Mouse (Mus musculus) lung, postnatal 0 days (tissue): ENCODE data around the gene Cep250. TPM values are rescaled to one million over a fixed set of nuclear protein-coding genes. Genes with fewer than 3 reads are reported as not detected.

Experiments used
- ATAC-seq: fragments of 200-750 bp; cut with Nextera tagmentation; 2 replicates; pipeline ENCODE4 v1.8.0; 2017; ENCODE audit warnings: moderate library complexity
- DNase-seq: peaks from one replicate; pipeline ENCODE4 v3.0.0-alpha.2; 2016; ENCODE audit warnings: low spot score
- H3K27ac ChIP-seq: fragments of 300-500 bp; sonication (generic); 2 replicates; pipeline ENCODE4 v1.5.1; 2014; ENCODE audit warnings: antibody characterized with exemption, mild to moderate bottlenecking, low read length, mixed read lengths
- H3K27me3 ChIP-seq: fragments of 300-500 bp; sonication (generic); replicated peaks from 2 replicates; pipeline ENCODE4 v1.6.1; 2014; ENCODE audit warnings: low read length, mixed read lengths; ENCODE audit not compliant: insufficient read depth
- H3K36me3 ChIP-seq: fragments of 300-500 bp; sonication (generic); 2 replicates; pipeline ENCODE4 v1.6.1; 2014; ENCODE audit warnings: low read length, mixed read lengths; ENCODE audit not compliant: insufficient read depth
- H3K4me1 ChIP-seq: fragments of 300-500 bp; sonication (generic); 2 replicates; pipeline ENCODE4 v1.6.1; 2014; ENCODE audit warnings: antibody characterized with exemption, low read depth, low read length, mixed read lengths; ENCODE audit not compliant: insufficient read depth
- H3K4me2 ChIP-seq: fragments of 300-500 bp; sonication (generic); replicated peaks from 2 replicates; pipeline ENCODE4 v1.6.1; 2014; ENCODE audit warnings: low read depth, mild to moderate bottlenecking, low read length, moderate library complexity, mixed read lengths
- H3K4me3 ChIP-seq: fragments of 300-500 bp; sonication (generic); 2 replicates; pipeline ENCODE4 v1.5.1; 2014; ENCODE audit warnings: low read depth, low read length
- H3K9ac ChIP-seq: fragments of 300-500 bp; sonication (generic); replicated peaks from 2 replicates; pipeline ENCODE4 v1.6.1; 2014; ENCODE audit warnings: low read depth, mild to moderate bottlenecking
- H3K9me3 ChIP-seq: fragments of 300-500 bp; sonication (generic); 2 replicates; pipeline ENCODE4 v1.6.1; 2016; ENCODE audit warnings: low read length, mixed read lengths
- CTCF ChIP-seq: IDR thresholded peaks from 2 replicates; pipeline ENCODE4 v1.5.1; 2016; ENCODE audit warnings: antibody characterized with exemption, mild to moderate bottlenecking
- EP300 ChIP-seq: IDR thresholded peaks from 2 replicates; pipeline ENCODE4 v1.6.1; 2016; ENCODE audit warnings: antibody characterized with exemption, mild to moderate bottlenecking, control low read depth
- WGBS: fragments of 180-500 bp; shearing (Covaris S2); extraction: QIAGEN DNeasy Blood & Tissue Kit; methylation state at CpG from one replicate; pipeline ENCODE4 v1.1.7; 2014; 5-methylcytosine and 5-hydroxymethylcytosine counted together
- polyA plus RNA-seq: library from polyadenylated mRNA; unstranded; fragments of >200 nt; fragmentation: Nextera tagmentation; extraction: Ambion mirVana; gene quantifications from 2 replicates; pipeline ENCODE4 v1.2.1, GENCODE M21; 2015

Gene Cep250
- polyA plus RNA-seq, 1 experiment from 2014 or later, result 6.6 TPM

- TF ChIP-seq EP300 (no peak), CTCF (no peak)
- H3K36me3 ChIP-seq, result no peaks in the 10 kb centered on the region
- H3K4me1 ChIP-seq, result 0 out of 2 replicates have a peak, but pooled peaks cover 3% of the 10 kb centered on the region
- WGBS, result 37% methylated on average over 6 of the region's 6 CpGs
- no peak overlapping the region for H3K4me2 ChIP-seq
- no peak overlapping the region for H3K9ac ChIP-seq
- DNase-seq, result no peak
- no peak for ATAC-seq
- no peak overlapping the region for H3K4me3 ChIP-seq
- H3K27me3 ChIP-seq, result no peaks in the 10 kb centered on the region
- no peaks in the 10 kb centered on the region for H3K9me3 ChIP-seq
- no peak overlapping the region for H3K27ac ChIP-seq
These were observed 6.9 kb upstream of the Cep250 start for GRCm38 (mm10) chr2:155949362-155949761.

DNA sequence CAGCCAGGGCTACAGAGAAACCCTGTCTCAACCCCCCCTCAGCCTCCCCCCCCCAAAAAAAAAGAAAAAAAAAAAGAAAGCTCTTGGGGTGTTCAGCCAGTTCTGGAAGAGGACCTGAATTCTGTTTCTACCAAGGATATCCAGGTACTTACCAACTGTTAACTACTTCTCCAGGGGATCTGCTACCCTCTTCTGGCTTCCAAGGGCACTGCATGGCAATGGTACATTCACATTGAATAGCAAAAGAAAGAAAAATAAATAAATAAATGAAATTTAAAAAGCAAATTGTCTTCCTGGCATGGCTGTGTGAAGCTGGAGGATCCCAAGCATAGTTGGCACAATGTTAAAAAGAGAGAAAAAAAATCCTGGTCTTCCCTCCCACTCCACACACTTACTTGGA is 4.3 kb upstream of the Cep250 start:
- no peak overlapping the region for H3K4me2 ChIP-seq
- ATAC-seq (no peak), DNase-seq (peak; percentile 83)
- TF ChIP-seq CTCF, result peak; percentile 78
- no peak for TF ChIP-seq EP300
- no peak overlapping the region for H3K9ac ChIP-seq
- no peaks in the 10 kb centered on the region for H3K27me3 ChIP-seq
- H3K4me3 ChIP-seq, result no peak overlapping the region
- H3K9me3 ChIP-seq, result no peaks in the 10 kb centered on the region
- H3K4me1 ChIP-seq, result no peaks in the 10 kb centered on the region
- no peak overlapping the region for H3K27ac ChIP-seq
- H3K36me3 ChIP-seq, result no peaks in the 10 kb centered on the region

DNA sequence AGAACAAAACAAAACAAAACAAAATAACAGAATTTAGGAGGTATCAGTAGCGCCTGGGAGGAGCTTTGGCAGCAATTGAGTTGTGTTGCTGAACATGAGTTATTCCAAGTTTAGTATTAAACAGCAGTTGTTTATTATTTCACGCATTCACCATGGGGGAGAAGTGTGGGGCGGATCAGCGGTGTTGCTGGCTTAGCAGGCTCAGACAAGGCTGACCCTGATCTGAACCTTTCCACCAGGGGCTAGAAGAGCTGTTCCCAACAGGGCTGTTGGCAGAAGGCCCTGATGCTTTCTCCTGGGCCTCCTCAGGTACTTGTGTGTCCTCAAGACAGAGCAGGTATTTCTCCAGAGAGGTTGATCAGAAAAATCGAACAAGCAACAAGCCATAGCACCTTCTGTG is 3.7 kb downstream of the Cep250 start:
- peaks cover 5% of the 10 kb centered on the region for H3K36me3 ChIP-seq
- H3K27ac ChIP-seq, result no peak overlapping the region
- 77% methylated on average over 5 of the region's 5 CpGs for WGBS
- no peak for DNase-seq
- H3K4me2 ChIP-seq, result no peak overlapping the region
- no peak overlapping the region for H3K9ac ChIP-seq
- H3K27me3 ChIP-seq, result no peaks in the 10 kb centered on the region
- no peak overlapping the region for H3K4me3 ChIP-seq
- TF ChIP-seq CTCF (no peak), EP300 (no peak)
- H3K9me3 ChIP-seq, result no peaks in the 10 kb centered on the region
- no peaks in the 10 kb centered on the region for H3K4me1 ChIP-seq
- no peak for ATAC-seq

DNA sequence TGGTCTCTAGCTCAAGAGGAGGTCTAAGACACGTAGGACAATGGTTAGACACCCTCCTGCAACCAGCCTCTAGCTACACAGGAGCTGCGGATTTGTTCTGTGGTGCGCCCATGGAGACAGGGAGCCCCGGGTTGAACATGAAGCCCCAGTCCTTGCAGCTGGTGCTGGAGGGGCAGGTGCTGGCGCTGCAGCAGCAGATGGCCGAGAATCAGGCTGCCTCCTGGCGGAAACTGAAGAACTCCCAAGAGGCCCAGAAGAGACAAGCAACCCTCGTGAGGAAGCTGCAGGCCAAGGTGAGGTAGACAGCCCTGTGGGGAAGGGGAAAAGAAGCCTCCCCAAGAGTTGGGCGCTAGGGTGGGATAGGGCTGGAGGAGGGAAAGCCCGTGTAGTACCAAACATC is 5.6 kb downstream of the Cep250 start:
- Histone ChIP-seq H3K9me3 (no peaks in the 10 kb centered on the region), H3K4me2 (no peak overlapping the region), H3K36me3 (peaks cover 18% of the 10 kb centered on the region), H3K9ac (no peak overlapping the region), H3K4me3 (no peak overlapping the region), H3K27ac (no peak overlapping the region), H3K27me3 (no peaks in the 10 kb centered on the region), H3K4me1 (no peaks in the 10 kb centered on the region)
- DNase-seq, result no peak
- ATAC-seq, result no peak
- WGBS, result 87% methylated on average over 10 of the region's 10 CpGs
- no peak for TF ChIP-seq EP300
- TF ChIP-seq CTCF, result no peak

- no peaks in the 10 kb centered on the region for H3K27me3 ChIP-seq
- no peaks in the 10 kb centered on the region for H3K9me3 ChIP-seq
- H3K9ac ChIP-seq, result no peak overlapping the region
- no peaks in the 10 kb centered on the region for H3K4me1 ChIP-seq
- TF ChIP-seq CTCF (peak; percentile 66), EP300 (no peak)
- ATAC-seq, result no peak
- H3K4me3 ChIP-seq, result no peak overlapping the region
- H3K27ac ChIP-seq, result no peak overlapping the region
- WGBS, result 50% methylated on average over 1 of the region's 1 CpGs
- peak; percentile 33 for DNase-seq
- H3K4me2 ChIP-seq, result no peak overlapping the region
- peaks cover 21% of the 10 kb centered on the region for H3K36me3 ChIP-seq
These were observed 6.7 kb downstream of the Cep250 start for GRCm38 (mm10) chr2:155962991-155963390.

DNA sequence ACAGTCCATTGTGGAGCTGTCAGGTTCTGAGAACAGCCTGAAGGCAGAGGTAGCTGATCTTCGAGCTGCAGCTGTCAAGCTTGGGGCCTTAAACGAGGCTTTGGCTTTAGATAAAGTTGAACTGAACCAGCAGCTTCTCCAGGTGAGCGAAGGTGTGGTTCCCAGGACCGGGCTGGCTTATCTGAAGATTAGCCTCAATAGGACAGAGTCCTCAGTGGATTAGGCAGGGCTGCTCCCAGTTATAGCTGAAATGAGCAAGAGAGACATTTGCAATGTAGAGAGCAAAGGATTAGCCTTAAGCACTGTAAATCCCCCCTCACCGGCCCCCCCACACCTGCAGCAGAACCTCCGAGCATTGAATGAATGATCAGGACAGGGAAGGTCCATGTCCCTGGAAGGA is 17.1 kb downstream of the Cep250 start:
- Histone ChIP-seq H3K4me2 (no peak overlapping the region), H3K4me1 (no peaks in the 10 kb centered on the region), H3K4me3 (no peak overlapping the region), H3K27me3 (no peaks in the 10 kb centered on the region), H3K9me3 (no peaks in the 10 kb centered on the region), H3K36me3 (peaks cover 42% of the 10 kb centered on the region), H3K27ac (no peak overlapping the region), H3K9ac (no peak overlapping the region)
- TF ChIP-seq EP300 (no peak), CTCF (no peak)
- ATAC-seq (no peak), DNase-seq (no peak)
- 83% methylated on average over 6 of the region's 6 CpGs for WGBS

- DNase-seq (no peak), ATAC-seq (no peak)
- Histone ChIP-seq H3K27me3 (no peaks in the 10 kb centered on the region), H3K9me3 (no peaks in the 10 kb centered on the region), H3K27ac (no peak overlapping the region), H3K4me3 (no peak overlapping the region), H3K9ac (no peak overlapping the region), H3K4me1 (no peaks in the 10 kb centered on the region), H3K4me2 (no peak overlapping the region), H3K36me3 (peaks cover 38% of the 10 kb centered on the region; the same call in 1 of the 2 replicates)
- 76% methylated on average over 14 of the region's 14 CpGs for WGBS
- TF ChIP-seq EP300 (no peak), CTCF (peak; percentile 14; the same call in 1 of the 2 replicates)
These were observed 18.0 kb downstream of the Cep250 start for GRCm38 (mm10) chr2:155974087-155974731.
